Mouse (Mus musculus) small intestine, adult 2 months (tissue): ENCODE results near the gene Asah2.

Source experiments
- CTCF ChIP-seq: fragments of 200-500 bp; IDR thresholded peaks from 2 replicates; pipeline ENCODE4 v1.5.1; 2012; ENCODE audit warnings: low read depth, mild to moderate bottlenecking, control low read depth, inconsistent platforms, low read length, moderate library complexity, mixed read lengths; ENCODE audit not compliant: insufficient replicate concordance, insufficient read length; ENCODE audit errors: extremely low read depth
- POLR2A ChIP-seq: fragments of 200-500 bp; IDR thresholded peaks from 2 replicates; pipeline ENCODE4 v1.6.1; 2012; ENCODE audit warnings: low read depth, mild to moderate bottlenecking, control low read depth, inconsistent platforms, low read length, moderate library complexity

DNA sequence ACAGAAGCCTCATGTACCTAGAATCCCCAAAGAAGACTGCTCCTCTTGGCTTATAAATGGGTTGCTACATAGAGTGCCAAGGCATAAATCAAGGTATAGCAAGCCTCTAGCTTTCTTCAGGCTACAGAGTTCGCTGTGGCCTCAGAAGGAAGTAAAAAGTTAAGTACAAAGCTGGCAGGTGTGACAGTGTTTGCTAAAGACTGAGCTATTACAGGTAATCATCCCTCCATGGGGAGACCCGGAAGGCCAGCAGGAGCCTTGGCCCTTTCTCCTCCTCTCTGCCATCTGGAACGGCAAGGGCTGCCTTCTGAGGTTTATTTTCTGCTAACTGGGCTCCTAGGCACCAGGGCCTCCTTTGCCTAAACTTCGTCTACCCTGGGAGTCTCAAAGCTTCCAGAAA, 3.8 kb downstream of the Asah2 start:
- TF ChIP-seq POLR2A (no peak), CTCF (no peak)
